Mouse (Mus musculus) hematopoietic stem cell, adult 5-6 weeks (primary cell): ENCODE measurements around the gene R3hdm4. TPM values are rescaled to one million over a fixed set of nuclear protein-coding genes. Genes with fewer than 3 reads are reported as not detected.

Source experiments
- ATAC-seq, 2 experiments: fragments of 125-278 bp in 1 of 2; replicated peaks in 1 of 2; 2 replicates each; pipeline ENCODE4 v1.8.0; 2016 to 2017; ENCODE audit warnings: inconsistent platforms in 2 of 2, mild to moderate bottlenecking in 2 of 2, moderate number of reproducible peaks in 2 of 2, low read depth in 1 of 2, moderate TSS enrichment in 1 of 2; ENCODE audit not compliant: low FRiP score in 2 of 2, poor library complexity in 2 of 2, severe bottlenecking in 2 of 2, insufficient read depth in 1 of 2, low TSS enrichment in 1 of 2
- total RNA-seq: library from RNA; stranded (forward); fragments of 172-1452, 232-1000 nt; gene quantifications from 2 replicates; pipeline ENCODE4 v1.2.3, GENCODE M21; 2017

Gene R3hdm4
- total RNA-seq, 1 experiment from 2014 or later, result 56.9 TPM

- peak in 1 of 2 experiments; percentile 20; a peak in 1 of 4 replicates for ATAC-seq
These were observed 5.9 kb downstream of the R3hdm4 start for GRCm38 (mm10) chr10:79914948-79915596.

- peak; percentile 6 to 8; a peak in 1 of 4 replicates for ATAC-seq
These were observed 6.7 kb downstream of the R3hdm4 start for GRCm38 (mm10) chr10:79914131-79914947.

- ATAC-seq, result no peak
These were observed 8.6 kb downstream of the R3hdm4 start for GRCm38 (mm10) chr10:79912412-79912811.

GRCm38 (mm10) chr10:79910556-79910955 lies 10.5 kb downstream of the R3hdm4 start, which contains the start of gene Gm26602:
Gene Gm26602 (plus strand): TSS chr10:79910856.
- ATAC-seq, result no peak

GRCm38 (mm10) chr10:79909092-79909922 lies 11.7 kb downstream of the R3hdm4 start:
- peak in 1 of 2 experiments; percentile 11; a peak in 1 of 4 replicates for ATAC-seq

GRCm38 (mm10) chr10:79908167-79909091 lies 12.6 kb downstream of the R3hdm4 start, which contains the start of gene Med16:
Gene Med16 (minus strand): TSS chr10:79908923.
- ATAC-seq, result peak; percentile 94 to 97

GRCm38 (mm10) chr10:79907415-79907814 lies 13.6 kb downstream of the R3hdm4 start:
- no peak for ATAC-seq

GRCm38 (mm10) chr10:79906712-79907111 lies 14.3 kb downstream of the R3hdm4 start:
- ATAC-seq, result no peak

- ATAC-seq, result peak; percentile 51 to 53
These were observed 20.0 kb downstream of the R3hdm4 start for GRCm38 (mm10) chr10:79900951-79901410.

GRCm38 (mm10) chr10:79897316-79898245 lies 23.4 kb downstream of the R3hdm4 start:
- ATAC-seq, result no peak

- ATAC-seq, result no peak
These were observed 24.2 kb downstream of the R3hdm4 start for GRCm38 (mm10) chr10:79896814-79897213.

- ATAC-seq, result no peak
These were observed 24.7 kb downstream of the R3hdm4 start for GRCm38 (mm10) chr10:79896306-79896705.

- peak; percentile 47 to 55; a peak in 2 of 4 replicates for ATAC-seq
These were observed 28.4 kb downstream of the R3hdm4 start for GRCm38 (mm10) chr10:79892451-79893118.

- ATAC-seq, result no peak
These were observed 30.3 kb downstream of the R3hdm4 start, which contains the start of gene Cfd for GRCm38 (mm10) chr10:79890670-79891069. Gene Cfd (plus strand): TSS chr10:79890853.

- peak; percentile 28 to 48; a peak in 2 of 4 replicates for ATAC-seq
These were observed 31.6 kb downstream of the R3hdm4 start for GRCm38 (mm10) chr10:79889386-79889785.
